Mouse (Mus musculus) stomach, postnatal 0 days (tissue): ENCODE data around the gene Krt18. TPM values are rescaled to one million over a fixed set of nuclear protein-coding genes. Genes with fewer than 3 reads are reported as not detected.

Source experiments
- ATAC-seq: fragments of 200-750 bp; cut with Nextera tagmentation; 2 replicates; pipeline ENCODE4 v1.8.0; 2017; ENCODE audit not compliant: low FRiP score, low TSS enrichment
- DNase-seq: peaks from one replicate; pipeline ENCODE4 v3.0.0-alpha.2; 2016; ENCODE audit warnings: low spot score
- H3K27ac ChIP-seq: fragments of 300-500 bp; sonication (generic); replicated peaks from 2 replicates; pipeline ENCODE4 v1.5.1; 2014; ENCODE audit warnings: mild to moderate bottlenecking, control low read depth
- H3K27me3 ChIP-seq: fragments of 300-500 bp; sonication (generic); 2 replicates; pipeline ENCODE4 v1.6.1; 2014; ENCODE audit warnings: low read length; ENCODE audit not compliant: control insufficient read depth, insufficient read depth
- H3K36me3 ChIP-seq: fragments of 300-500 bp; sonication (generic); 2 replicates; pipeline ENCODE4 v1.6.1; 2014; ENCODE audit warnings: low read length, mixed read lengths; ENCODE audit not compliant: control insufficient read depth, insufficient read depth
- H3K4me1 ChIP-seq: fragments of 300-500 bp; sonication (generic); replicated peaks from 2 replicates; pipeline ENCODE4 v1.6.1; 2014; ENCODE audit warnings: antibody characterized with exemption; ENCODE audit not compliant: control insufficient read depth, insufficient read depth
- H3K4me2 ChIP-seq: fragments of 300-500 bp; sonication (generic); replicated peaks from 2 replicates; pipeline ENCODE4 v1.6.1; 2014; ENCODE audit warnings: low read depth, mild to moderate bottlenecking, control low read depth, moderate library complexity
- H3K4me3 ChIP-seq: fragments of 300-500 bp; sonication (generic); 2 replicates; pipeline ENCODE4 v1.5.1; 2014; ENCODE audit warnings: low read depth, low read length, control low read depth
- H3K9ac ChIP-seq: fragments of 300-500 bp; sonication (generic); 2 replicates; pipeline ENCODE4 v1.6.1; 2014; ENCODE audit warnings: mild to moderate bottlenecking, low read length, control low read depth, mixed read lengths
- H3K9me3 ChIP-seq: fragments of 300-500 bp; sonication (generic); 2 replicates; pipeline ENCODE4 v1.6.1; 2016; ENCODE audit warnings: low read length; ENCODE audit not compliant: control insufficient read depth
- CTCF ChIP-seq: IDR thresholded peaks from 2 replicates; pipeline ENCODE4 v1.5.1; 2016; ENCODE audit warnings: antibody characterized with exemption, low read depth, mild to moderate bottlenecking, moderate library complexity
- EP300 ChIP-seq: optimal IDR thresholded peaks from 2 replicates; pipeline ENCODE3; 2016; ENCODE audit warnings: antibody characterized with exemption
- WGBS: fragments of 180-500 bp; shearing (Covaris S2); extraction: QIAGEN DNeasy Blood & Tissue Kit; methylation state at CpG from one replicate; pipeline ENCODE4 v1.1.7; 2014; 5-methylcytosine and 5-hydroxymethylcytosine counted together
- polyA plus RNA-seq: library from polyadenylated mRNA; unstranded; fragments of >200 nt; fragmentation: Nextera tagmentation; extraction: Ambion mirVana; gene quantifications from 2 replicates; pipeline ENCODE4 v1.2.1, GENCODE M21; 2015

Gene Krt18
- polyA plus RNA-seq, 1 experiment from 2014 or later: 715 TPM

DNA sequence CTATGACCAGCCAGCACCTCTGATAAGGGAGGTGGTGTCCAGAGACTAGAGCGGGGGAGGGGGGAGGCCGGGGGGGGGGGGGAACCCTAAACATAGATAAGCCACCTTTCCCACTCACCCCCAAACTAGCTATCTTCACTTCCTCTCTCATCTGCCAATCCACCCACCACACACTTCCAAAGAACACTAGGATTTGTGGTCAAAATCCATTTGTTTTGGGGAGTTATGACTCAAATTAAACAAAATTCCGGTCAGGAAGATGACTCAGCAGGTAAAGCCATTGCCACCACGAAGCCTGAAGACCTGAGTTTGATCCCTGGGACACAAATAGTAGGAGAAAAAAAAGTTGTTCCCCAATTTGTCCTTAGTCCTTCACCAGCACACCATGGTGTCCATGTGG lies 13.1 kb upstream of the Krt18 start:
- no peaks in the 10 kb centered on the region for H3K9me3 ChIP-seq
- DNase-seq: no peak
- peak overlapping the region; percentile 35; the same call in 1 of the 2 replicates for H3K27ac ChIP-seq
- H3K4me3 ChIP-seq: no peak overlapping the region
- no peak overlapping the region for H3K9ac ChIP-seq
- no peak overlapping the region for H3K4me2 ChIP-seq
- no peaks in the 10 kb centered on the region for H3K4me1 ChIP-seq
- no peak for ATAC-seq
- H3K36me3 ChIP-seq: no peaks in the 10 kb centered on the region
- TF ChIP-seq CTCF: no peak
- no peak for TF ChIP-seq EP300
- no peaks in the 10 kb centered on the region for H3K27me3 ChIP-seq
- WGBS: 26% methylated on average over 2 of the region's 4 CpGs

GRCm38 (mm10) chr15:102016096-102016495 lies 11.9 kb upstream of the Krt18 start:
- peak; percentile 87 for DNase-seq
- Histone ChIP-seq H3K27ac (peak overlapping the region; percentile 94), H3K9me3 (no peaks in the 10 kb centered on the region), H3K27me3 (no peaks in the 10 kb centered on the region), H3K4me1 (no peaks in the 10 kb centered on the region), H3K36me3 (no peaks in the 10 kb centered on the region), H3K4me2 (peak overlapping the region; percentile 6; the same call in 1 of the 2 replicates), H3K9ac (peak overlapping the region; percentile 41; the same call in 1 of the 2 replicates), H3K4me3 (no peak overlapping the region)
- TF ChIP-seq CTCF: no peak
- no peak for TF ChIP-seq EP300
- 17% methylated on average over 3 of the region's 3 CpGs for WGBS
- peak; percentile 86 for ATAC-seq

DNA sequence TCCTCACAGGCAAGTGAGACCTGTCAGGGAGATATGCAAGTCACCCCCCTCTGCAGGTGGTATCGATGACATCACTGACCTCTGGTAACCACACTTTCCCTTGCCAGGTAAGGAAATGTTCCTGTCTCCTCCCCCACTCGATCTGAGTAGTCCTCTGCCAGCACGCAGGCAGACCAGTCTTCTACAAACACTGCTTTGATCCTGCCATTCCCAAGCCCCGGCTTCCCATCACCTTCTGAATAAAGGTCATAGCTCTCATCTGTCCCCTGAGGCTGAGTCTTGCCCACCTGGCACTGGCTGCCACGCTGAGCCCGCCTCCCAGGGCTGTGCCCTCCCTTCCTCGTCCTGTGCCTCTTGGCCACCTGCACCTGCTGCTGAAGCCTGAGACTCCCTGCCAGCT lies 11.2 kb upstream of the Krt18 start:
- 26% methylated on average over 7 of the region's 7 CpGs for WGBS
- no peak overlapping the region for H3K4me3 ChIP-seq
- 0 out of 2 replicates have a peak overlapping the region, but pooled peaks have one; percentile 6 for H3K4me2 ChIP-seq
- H3K9me3 ChIP-seq: no peaks in the 10 kb centered on the region
- H3K36me3 ChIP-seq: no peaks in the 10 kb centered on the region
- peak overlapping the region; percentile 41; the same call in 1 of the 2 replicates for H3K9ac ChIP-seq
- TF ChIP-seq CTCF: no peak
- TF ChIP-seq EP300: no peak
- no peaks in the 10 kb centered on the region for H3K27me3 ChIP-seq
- ATAC-seq (peak; percentile 85), DNase-seq (peak; percentile 88)
- no peaks in the 10 kb centered on the region for H3K4me1 ChIP-seq
- peak overlapping the region; percentile 94 for H3K27ac ChIP-seq

- no peaks in the 10 kb centered on the region for H3K9me3 ChIP-seq
- WGBS: 19% methylated on average over 6 of the region's 7 CpGs
- peak; percentile 68 for ATAC-seq
These were observed 10.0 kb upstream of the Krt18 start for GRCm38 (mm10) chr15:102017918-102018463.

GRCm38 (mm10) chr15:102022481-102022880 lies 5.5 kb upstream of the Krt18 start:
- Histone ChIP-seq H3K36me3 (no peaks in the 10 kb centered on the region), H3K4me1 (peaks cover 7% of the 10 kb centered on the region), H3K27me3 (no peaks in the 10 kb centered on the region), H3K4me2 (no peak overlapping the region), H3K9ac (no peak overlapping the region), H3K27ac (no peak overlapping the region), H3K4me3 (no peak overlapping the region), H3K9me3 (no peaks in the 10 kb centered on the region)
- TF ChIP-seq EP300 (no peak), CTCF (no peak)
- ATAC-seq (no peak), DNase-seq (no peak)
- WGBS: 29% methylated on average over 8 of the region's 8 CpGs

More at GRCm38 (mm10) chr15:102017918-102018463, 10.0 kb upstream of the Krt18 start:
- Histone ChIP-seq H3K4me3 (no peak overlapping the region), H3K27me3 (no peaks in the 10 kb centered on the region), H3K27ac (peak overlapping the region; percentile 94), H3K36me3 (no peaks in the 10 kb centered on the region), H3K4me1 (no peaks in the 10 kb centered on the region), H3K4me2 (no peak overlapping the region), H3K9ac (peak overlapping the region; percentile 23; the same call in 1 of the 2 replicates)
- DNase-seq: peak; percentile 92
- TF ChIP-seq EP300 (no peak), CTCF (peak; percentile 81)

DNA sequence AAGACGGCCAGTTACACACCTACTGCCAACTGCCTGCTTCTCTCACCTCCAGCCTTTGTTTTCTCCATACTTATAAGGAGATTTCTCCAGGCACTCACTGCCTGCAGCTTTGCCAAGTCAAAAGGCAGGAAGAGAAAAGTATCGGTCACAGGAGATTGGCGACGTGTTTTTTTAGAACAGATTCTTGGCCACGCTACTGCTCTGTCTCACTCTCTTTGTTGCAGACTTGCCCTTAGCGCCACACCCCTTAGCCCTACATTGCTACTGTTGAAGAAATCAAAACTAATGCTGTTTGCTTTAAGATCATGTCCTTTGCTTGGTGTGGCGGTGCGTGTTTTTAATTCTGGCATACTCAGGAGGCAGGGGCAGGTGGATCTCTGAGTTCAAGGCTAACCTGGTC lies 4.1 kb upstream of the Krt18 start:
- Histone ChIP-seq H3K4me2 (no peak overlapping the region), H3K36me3 (no peaks in the 10 kb centered on the region), H3K27ac (peak overlapping the region; percentile 76), H3K27me3 (no peaks in the 10 kb centered on the region), H3K4me3 (no peak overlapping the region), H3K9me3 (no peaks in the 10 kb centered on the region), H3K4me1 (peaks cover 7% of the 10 kb centered on the region), H3K9ac (no peak overlapping the region)
- TF ChIP-seq CTCF: no peak
- no peak for TF ChIP-seq EP300
- WGBS: 34% methylated on average over 8 of the region's 8 CpGs
- peak; percentile 39 for ATAC-seq
- DNase-seq: peak; percentile 67
